Mouse (Mus musculus): ENCODE measurements around the gene Csrp2. TPM values are rescaled to one million over a fixed set of nuclear protein-coding genes. Genes with fewer than 3 reads are reported as not detected.

Gene Csrp2
- polyA plus RNA-seq, 1 experiment from 2014 or later: 166 TPM

GRCm38 (mm10) chr10:110899744-110900501 is 19.7 kb upstream of the Csrp2 start:
- H3K4me3 ChIP-seq (ENCODE audit: low read depth, low read length): no peak overlapping the region
- no peaks in the 10 kb centered on the region for H3K9me3 ChIP-seq (ENCODE audit: control insufficient read depth, low read length)
- 51% methylated on average over 13 of the region's 13 CpGs for WGBS
- no peak overlapping the region for H3K9ac ChIP-seq (ENCODE audit: low read length)
- DNase-seq (ENCODE audit: low spot score, missing footprints) (peak; percentile 45), ATAC-seq (ENCODE audit: low FRiP score) (no peak)
- H3K4me2 ChIP-seq: no peak overlapping the region
- no peaks in the 10 kb centered on the region for H3K4me1 ChIP-seq (ENCODE audit: control insufficient read depth, insufficient read depth, low read length)
- no peak overlapping the region for H3K27ac ChIP-seq (ENCODE audit: low read depth, low read length)
- H3K36me3 ChIP-seq (ENCODE audit: control insufficient read depth, insufficient read depth, low read length): no peaks in the 10 kb centered on the region
- H3K27me3 ChIP-seq (ENCODE audit: control insufficient read depth, insufficient read depth, low read length): no peaks in the 10 kb centered on the region

- no peak for ATAC-seq (ENCODE audit: low FRiP score)
- no peaks in the 10 kb centered on the region for H3K9me3 ChIP-seq (ENCODE audit: control insufficient read depth, low read length)
- H3K9ac ChIP-seq (ENCODE audit: low read length): no peak overlapping the region
- WGBS: 94% methylated on average over 3 of the region's 3 CpGs
- H3K4me1 ChIP-seq (ENCODE audit: control insufficient read depth, insufficient read depth, low read length): no peaks in the 10 kb centered on the region
- no peaks in the 10 kb centered on the region for H3K27me3 ChIP-seq (ENCODE audit: control insufficient read depth, insufficient read depth, low read length)
- no peaks in the 10 kb centered on the region for H3K36me3 ChIP-seq (ENCODE audit: control insufficient read depth, insufficient read depth, low read length)
- DNase-seq (ENCODE audit: low spot score, missing footprints): no peak
- no peak overlapping the region for H3K27ac ChIP-seq (ENCODE audit: low read depth, low read length)
- H3K4me2 ChIP-seq: no peak overlapping the region
- H3K4me3 ChIP-seq (ENCODE audit: low read depth, low read length): no peak overlapping the region
Measured at GRCm38 (mm10) chr10:110903862-110904261, 15.7 kb upstream of the Csrp2 start.

- peak; percentile 62 for DNase-seq (ENCODE audit: low spot score, missing footprints)
Measured at GRCm38 (mm10) chr10:110916666-110917344, 2.8 kb upstream of the Csrp2 start.

GRCm38 (mm10) chr10:110917521-110917920 is 2.1 kb upstream of the Csrp2 start:
- no peak overlapping the region for H3K9ac ChIP-seq (ENCODE audit: low read length)
- DNase-seq (ENCODE audit: low spot score, missing footprints): peak; percentile 81
- H3K27ac ChIP-seq (ENCODE audit: low read depth, low read length): no peak overlapping the region
- no peak overlapping the region for H3K4me3 ChIP-seq (ENCODE audit: low read depth, low read length)
- no peaks in the 10 kb centered on the region for H3K9me3 ChIP-seq (ENCODE audit: control insufficient read depth, low read length)
- 94% methylated on average over 6 of the region's 6 CpGs for WGBS
- H3K36me3 ChIP-seq (ENCODE audit: control insufficient read depth, insufficient read depth, low read length): no peaks in the 10 kb centered on the region
- no peak for ATAC-seq (ENCODE audit: low FRiP score)
- H3K4me2 ChIP-seq: no peak overlapping the region
- peaks cover 11% of the 10 kb centered on the region for H3K4me1 ChIP-seq (ENCODE audit: control insufficient read depth, insufficient read depth, low read length)
- no peaks in the 10 kb centered on the region for H3K27me3 ChIP-seq (ENCODE audit: control insufficient read depth, insufficient read depth, low read length)

More at GRCm38 (mm10) chr10:110916666-110917344, 2.8 kb upstream of the Csrp2 start:
- Histone ChIP-seq H3K4me2 (no peak overlapping the region), H3K9ac (ENCODE audit: low read length) (no peak overlapping the region), H3K9me3 (ENCODE audit: control insufficient read depth, low read length) (no peaks in the 10 kb centered on the region), H3K27ac (ENCODE audit: low read depth, low read length) (no peak overlapping the region), H3K27me3 (ENCODE audit: control insufficient read depth, insufficient read depth, low read length) (no peaks in the 10 kb centered on the region), H3K36me3 (ENCODE audit: control insufficient read depth, insufficient read depth, low read length) (no peaks in the 10 kb centered on the region), H3K4me3 (ENCODE audit: low read depth, low read length) (no peak overlapping the region), H3K4me1 (ENCODE audit: control insufficient read depth, insufficient read depth, low read length) (peaks cover 11% of the 10 kb centered on the region)
- WGBS: 83% methylated on average over 11 of the region's 11 CpGs
- ATAC-seq (ENCODE audit: low FRiP score): no peak

GRCm38 (mm10) chr10:110918414-110919391 is 886 bp upstream of the Csrp2 start:
- Histone ChIP-seq H3K27ac (ENCODE audit: low read depth, low read length) (no peak overlapping the region), H3K9ac (ENCODE audit: low read length) (peak overlapping the region; percentile 72), H3K4me3 (ENCODE audit: low read depth, low read length) (peak overlapping the region; percentile 66), H3K9me3 (ENCODE audit: control insufficient read depth, low read length) (no peaks in the 10 kb centered on the region), H3K4me1 (ENCODE audit: control insufficient read depth, insufficient read depth, low read length) (peaks cover 11% of the 10 kb centered on the region), H3K36me3 (ENCODE audit: control insufficient read depth, insufficient read depth, low read length) (no peaks in the 10 kb centered on the region), H3K4me2 (peak overlapping the region; percentile 91), H3K27me3 (ENCODE audit: control insufficient read depth, insufficient read depth, low read length) (no peaks in the 10 kb centered on the region)
- peak; percentile 97 for DNase-seq (ENCODE audit: low spot score, missing footprints)
- WGBS: 15% methylated on average over 26 of the region's 26 CpGs
- ATAC-seq (ENCODE audit: low FRiP score): no peak

GRCm38 (mm10) chr10:110920368-110920950 is 870 bp downstream of the Csrp2 start:
- Histone ChIP-seq H3K36me3 (ENCODE audit: control insufficient read depth, insufficient read depth, low read length) (no peaks in the 10 kb centered on the region), H3K27ac (ENCODE audit: low read depth, low read length) (no peak overlapping the region; the same call in 1 of the 2 replicates), H3K9ac (ENCODE audit: low read length) (peak overlapping the region; percentile 72), H3K4me3 (ENCODE audit: low read depth, low read length) (peak overlapping the region; percentile 66), H3K4me2 (peak overlapping the region; percentile 91), H3K27me3 (ENCODE audit: control insufficient read depth, insufficient read depth, low read length) (no peaks in the 10 kb centered on the region), H3K9me3 (ENCODE audit: control insufficient read depth, low read length) (no peaks in the 10 kb centered on the region), H3K4me1 (ENCODE audit: control insufficient read depth, insufficient read depth, low read length) (peaks cover 11% of the 10 kb centered on the region)
- DNase-seq (ENCODE audit: low spot score, missing footprints) (peak; percentile 94), ATAC-seq (ENCODE audit: low FRiP score) (peak; percentile 65; the same call in 1 of the 2 replicates)
- WGBS: 2% methylated on average over 15 of the region's 15 CpGs

- Histone ChIP-seq H3K4me2 (0 out of 2 replicates have a peak overlapping the region, but pooled peaks have one; percentile 4), H3K9me3 (ENCODE audit: control insufficient read depth, low read length) (no peaks in the 10 kb centered on the region), H3K4me1 (ENCODE audit: control insufficient read depth, insufficient read depth, low read length) (peaks cover 15% of the 10 kb centered on the region), H3K36me3 (ENCODE audit: control insufficient read depth, insufficient read depth, low read length) (no peaks in the 10 kb centered on the region), H3K9ac (ENCODE audit: low read length) (no peak overlapping the region), H3K4me3 (ENCODE audit: low read depth, low read length) (no peak overlapping the region), H3K27ac (ENCODE audit: low read depth, low read length) (no peak overlapping the region), H3K27me3 (ENCODE audit: control insufficient read depth, insufficient read depth, low read length) (no peaks in the 10 kb centered on the region)
- ATAC-seq (ENCODE audit: low FRiP score): no peak
- peak; percentile 77 for DNase-seq (ENCODE audit: low spot score, missing footprints)
- 67% methylated on average over 3 of the region's 3 CpGs for WGBS
Measured at GRCm38 (mm10) chr10:110921890-110922289, 2.3 kb downstream of the Csrp2 start.

- Histone ChIP-seq H3K9me3 (ENCODE audit: control insufficient read depth, low read length) (no peaks in the 10 kb centered on the region), H3K4me3 (ENCODE audit: low read depth, low read length) (no peak overlapping the region), H3K27me3 (ENCODE audit: control insufficient read depth, insufficient read depth, low read length) (no peaks in the 10 kb centered on the region), H3K36me3 (ENCODE audit: control insufficient read depth, insufficient read depth, low read length) (no peaks in the 10 kb centered on the region), H3K9ac (ENCODE audit: low read length) (no peak overlapping the region), H3K4me2 (no peak overlapping the region), H3K4me1 (ENCODE audit: control insufficient read depth, insufficient read depth, low read length) (peaks cover 15% of the 10 kb centered on the region), H3K27ac (ENCODE audit: low read depth, low read length) (no peak overlapping the region)
- no peak for DNase-seq (ENCODE audit: low spot score, missing footprints)
- no peak for ATAC-seq (ENCODE audit: low FRiP score)
- WGBS: 81% methylated on average over 9 of the region's 9 CpGs
Measured at GRCm38 (mm10) chr10:110922612-110923011, 3.0 kb downstream of the Csrp2 start.

Data from midbrain, embryonic 11.5 days (tissue).